ENCODE assay signal across 7 mouse cellular contexts in the genomic region with DNA sequence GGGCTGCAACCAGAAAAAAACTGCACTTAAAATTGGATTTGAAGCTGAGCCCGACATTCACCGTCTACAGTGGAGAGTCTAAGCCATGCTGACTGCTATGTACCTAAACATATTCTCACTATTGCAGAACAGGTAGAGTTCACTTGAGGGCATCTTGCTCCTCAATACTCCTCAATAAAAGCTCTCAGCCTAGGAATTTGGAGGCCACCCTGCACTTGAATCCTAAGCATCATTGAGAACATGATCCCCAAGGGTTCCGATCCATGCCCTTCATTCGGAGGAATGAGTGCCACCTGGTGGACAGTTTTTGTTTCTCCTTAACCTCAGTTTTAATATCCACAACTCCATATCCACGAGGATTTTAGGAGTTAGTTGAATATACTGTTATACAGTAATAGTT. TPM values are rescaled to one million over a fixed set of nuclear protein-coding genes. Genes with fewer than 3 reads are reported as not detected.
DNase-seq lines count a peak whose midpoint lies in the region; ATAC-seq and TF ChIP-seq lines count a peak whose summit lies in the region.

No protein-coding gene starts in this region.

- no peak overlapping the region for H3K9ac ChIP-seq in hindbrain, embryonic 16.5 days (ENCODE audit: low read depth, low read length)
- no peak overlapping the region for H3K9ac ChIP-seq in lung, embryonic 15.5 days

- DNase-seq in spleen, adult 2 months (ENCODE audit: low read depth in 1 of 2, low spot score in 2 of 2) = peak in 1 of 2 experiments; percentile 11
- DNase-seq in spleen, postnatal 14 days (ENCODE audit: low spot score in 2 of 2) = no peak
- DNase-seq in adrenal gland, postnatal 10 days = peak; percentile 65
- peak; percentile 49 for DNase-seq in embryo, embryonic 11.5 days (ENCODE audit: low read depth, low spot score)
- DNase-seq in retina, postnatal 7 days (ENCODE audit: low read depth, low spot score) = peak; percentile 45

- no peak for TF ChIP-seq POLR2A in spleen, adult 2 months (IDR thresholded peaks at IDR 0.05; ENCODE audit: low read depth, low read length)

- no peaks in the 10 kb centered on the region for H3K27me3 ChIP-seq in spleen, adult 2 months (ENCODE audit: control insufficient read depth, insufficient read depth, low read length)
- H3K27me3 ChIP-seq in hindbrain, embryonic 16.5 days (replicated peaks; ENCODE audit: control insufficient read depth, insufficient read depth, low read length) = 0 out of 2 replicates have a peak, but pooled peaks cover 3% of the 10 kb centered on the region
- H3K27me3 ChIP-seq in lung, embryonic 15.5 days = no peaks in the 10 kb centered on the region

- TF ChIP-seq CTCF in spleen, adult 2 months (IDR thresholded peaks at IDR 0.05; ENCODE audit: extremely low read depth, insufficient read depth, insufficient read length, insufficient replicate concordance) = peak; percentile 47; the same call in 1 of the 2 replicates

- H3K4me3 ChIP-seq in spleen, adult 2 months (ENCODE audit: extremely low read depth, insufficient read depth, insufficient read length) = no peak overlapping the region
- H3K4me3 ChIP-seq in hindbrain, embryonic 16.5 days (ENCODE audit: low read length) = no peak overlapping the region
- no peak overlapping the region for H3K4me3 ChIP-seq in lung, embryonic 15.5 days

- no peak overlapping the region for H3K4me2 ChIP-seq in hindbrain, embryonic 16.5 days (ENCODE audit: low read length)
- H3K4me2 ChIP-seq in lung, embryonic 15.5 days = no peak overlapping the region

- no peak overlapping the region for H3K27ac ChIP-seq in spleen, adult 2 months (ENCODE audit: insufficient read depth, low read length)
- no peak overlapping the region for H3K27ac ChIP-seq in hindbrain, embryonic 16.5 days (ENCODE audit: low read depth, low read length)
- H3K27ac ChIP-seq in lung, embryonic 15.5 days = no peak overlapping the region

- no peaks in the 10 kb centered on the region for H3K9me3 ChIP-seq in hindbrain, embryonic 16.5 days (ENCODE audit: control insufficient read depth, low read length)
- H3K9me3 ChIP-seq in lung, embryonic 15.5 days = no peaks in the 10 kb centered on the region

- no peaks in the 10 kb centered on the region for H3K36me3 ChIP-seq in spleen, adult 2 months (ENCODE audit: control insufficient read depth, insufficient read depth, low read length)
- H3K36me3 ChIP-seq in hindbrain, embryonic 16.5 days (ENCODE audit: control insufficient read depth, insufficient read depth, low read length) = no peaks in the 10 kb centered on the region
- H3K36me3 ChIP-seq in lung, embryonic 15.5 days = no peaks in the 10 kb centered on the region

- H3K4me1 ChIP-seq in spleen, adult 2 months (ENCODE audit: control insufficient read depth, insufficient read depth, insufficient read length) = no peaks in the 10 kb centered on the region
- no peaks in the 10 kb centered on the region for H3K4me1 ChIP-seq in hindbrain, embryonic 16.5 days (ENCODE audit: control insufficient read depth, insufficient read depth, low read depth, low read length)
- H3K4me1 ChIP-seq in lung, embryonic 15.5 days = peaks cover 6% of the 10 kb centered on the region

- WGBS in spleen, adult 2 months = 37% methylated on average over 5 of the region's 5 CpGs
- WGBS in hindbrain, embryonic 16.5 days = 50% methylated on average over 5 of the region's 5 CpGs
- 25% methylated on average over 5 of the region's 5 CpGs for WGBS in lung, embryonic 15.5 days

- 0 out of 2 replicates have a peak, but pooled peaks have one; percentile 20 for ATAC-seq in hindbrain, embryonic 16.5 days
- ATAC-seq in lung, embryonic 15.5 days (ENCODE audit: borderline replicate concordance, extremely low read depth, low FRiP score, low TSS enrichment) = peak; percentile 65; the same call in 1 of the 2 replicates

RNA-seq across cellular contexts. Expression of a gene that starts 28.9 kb away (rescaled TPM):
- 1.0 and 1.5 TPM in 2 replicates for polyA plus RNA-seq in spleen, adult 2 months (2012; rRNA removed)
- 10 to 100 TPM; 82.6 to 87.9 TPM for total RNA-seq in adrenal gland, postnatal 10 days (2021)
- polyA plus RNA-seq in hindbrain, embryonic 16.5 days (2015; fragmentation: Nextera tagmentation; extraction: Ambion mirVana) = 43.2 and 53.8 TPM in 2 replicates
- polyA plus RNA-seq in lung, embryonic 15.5 days (2015; fragmentation: Nextera tagmentation; extraction: Ambion mirVana) = 87.0 and 89.4 TPM in 2 replicates

RNA-seq across cellular contexts. Expression of a gene that starts 42.2 kb away (rescaled TPM):
- 5.1 and 6.0 TPM in 2 replicates for polyA plus RNA-seq in spleen, adult 2 months (2012; rRNA removed)
- 1 to 10 TPM; 1.7 to 2.1 TPM for total RNA-seq in adrenal gland, postnatal 10 days (2021)
- 0.31 and 0.82 TPM in 2 replicates for polyA plus RNA-seq in hindbrain, embryonic 16.5 days (2015; fragmentation: Nextera tagmentation; extraction: Ambion mirVana)
- 2.2 and 3.3 TPM in 2 replicates for polyA plus RNA-seq in lung, embryonic 15.5 days (2015; fragmentation: Nextera tagmentation; extraction: Ambion mirVana)

Comparison
In these comparisons a context has a peak if more than half of its experiments do, and no peak if none do; other contexts are left out.
1. DNase-seq: peak in adrenal gland, postnatal 10 days (single experiment), embryo, embryonic 11.5 days (single experiment) and retina, postnatal 7 days (single experiment); none in spleen, postnatal 14 days (0 of 2).
2. RNA of a gene that starts 28.9 kb away (polyA plus RNA-seq): 87.0 to 89.4 TPM in lung, embryonic 15.5 days and 43.2 to 53.8 TPM in hindbrain, embryonic 16.5 days; 1.0 to 1.5 TPM in spleen, adult 2 months; every median in the first group is over 10 times any median in the second.